Mouse (Mus musculus) hindbrain, postnatal 0 days (tissue): ENCODE measurements at regions not wholly inside any gene's neighbourhood (a gene's known extent, or its start where the extent isn't known, plus 50 kb on each side); places are given as distances from the start of the nearest gene placed in this dataset.

ENCODE experiments used
- ATAC-seq: fragments of 200-750 bp; cut with Nextera tagmentation; 2 replicates; pipeline ENCODE4 v1.8.0; 2017; ENCODE audit warnings: mild to moderate bottlenecking, moderate TSS enrichment, moderate library complexity
- DNase-seq: peaks from one replicate; pipeline ENCODE4 v3.0.0-alpha.2; 2015; ENCODE audit warnings: low spot score
- H3K27ac ChIP-seq: fragments of 300-500 bp; sonication (generic); 2 replicates; pipeline ENCODE4 v1.5.1; 2014; ENCODE audit warnings: mild to moderate bottlenecking
- H3K27me3 ChIP-seq: fragments of 300-500 bp; sonication (generic); 2 replicates; pipeline ENCODE4 v1.6.1; 2014; ENCODE audit warnings: low read length, mixed read lengths; ENCODE audit not compliant: insufficient read depth
- H3K36me3 ChIP-seq: fragments of 300-500 bp; sonication (generic); 2 replicates; pipeline ENCODE4 v1.6.1; 2014; ENCODE audit warnings: low read length, mixed read lengths; ENCODE audit not compliant: insufficient read depth
- H3K4me1 ChIP-seq: fragments of 300-500 bp; sonication (generic); 2 replicates; pipeline ENCODE4 v1.6.1; 2014; ENCODE audit warnings: antibody characterized with exemption, low read length, mixed read lengths; ENCODE audit not compliant: insufficient read depth
- H3K4me2 ChIP-seq: fragments of 300-500 bp; sonication (generic); 2 replicates; pipeline ENCODE4 v1.6.1; 2014; ENCODE audit warnings: low read depth, mild to moderate bottlenecking, low read length, moderate library complexity, mixed read lengths
- H3K4me3 ChIP-seq: fragments of 300-500 bp; sonication (generic); 2 replicates; pipeline ENCODE4 v1.5.1; 2014; ENCODE audit warnings: low read length
- H3K9ac ChIP-seq: fragments of 300-500 bp; sonication (generic); replicated peaks from 2 replicates; pipeline ENCODE4 v1.6.1; 2014; ENCODE audit warnings: mild to moderate bottlenecking, low read length, moderate library complexity, mixed read lengths
- H3K9me3 ChIP-seq: fragments of 300-500 bp; sonication (generic); 2 replicates; pipeline ENCODE4 v1.6.1; 2016; ENCODE audit warnings: low read length, mixed read lengths
- CTCF ChIP-seq: IDR thresholded peaks from 2 replicates; pipeline ENCODE4 v1.5.1; 2016; ENCODE audit warnings: antibody characterized with exemption, control low read depth, low read depth
- WGBS: fragments of 180-500 bp; shearing (Covaris S2); extraction: QIAGEN DNeasy Blood & Tissue Kit; methylation state at CpG from one replicate; pipeline ENCODE4 v1.1.7; 2014; 5-methylcytosine and 5-hydroxymethylcytosine counted together

DNA sequence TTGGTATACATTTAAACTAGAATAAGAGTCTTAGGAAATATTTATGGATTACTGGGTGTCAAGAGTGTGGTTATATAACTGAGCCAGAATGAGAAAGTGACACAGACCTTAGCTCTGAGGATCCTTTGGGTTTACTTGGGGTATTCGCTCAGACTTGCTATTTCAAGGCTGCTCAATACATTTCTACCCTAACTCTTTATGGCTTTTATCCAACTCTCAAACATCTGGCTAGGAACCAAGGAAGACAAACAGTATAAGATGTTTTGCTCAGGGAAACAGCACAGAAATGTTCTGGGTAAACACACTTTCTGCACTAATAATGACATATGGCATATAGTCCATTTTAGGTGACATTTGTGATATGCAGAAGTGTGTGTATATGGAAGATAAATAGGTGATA is 153.8 kb upstream of the Cxxc4 start:
- Histone ChIP-seq H3K27me3 (no peaks in the 10 kb centered on the region), H3K36me3 (no peaks in the 10 kb centered on the region), H3K9me3 (no peaks in the 10 kb centered on the region), H3K4me2 (no peak overlapping the region), H3K27ac (no peak overlapping the region), H3K4me1 (no peaks in the 10 kb centered on the region), H3K9ac (no peak overlapping the region), H3K4me3 (no peak overlapping the region)
- 78% methylated on average over 1 of the region's 1 CpGs for WGBS
- no peak for TF ChIP-seq CTCF
- DNase-seq (no peak), ATAC-seq (no peak)

DNA sequence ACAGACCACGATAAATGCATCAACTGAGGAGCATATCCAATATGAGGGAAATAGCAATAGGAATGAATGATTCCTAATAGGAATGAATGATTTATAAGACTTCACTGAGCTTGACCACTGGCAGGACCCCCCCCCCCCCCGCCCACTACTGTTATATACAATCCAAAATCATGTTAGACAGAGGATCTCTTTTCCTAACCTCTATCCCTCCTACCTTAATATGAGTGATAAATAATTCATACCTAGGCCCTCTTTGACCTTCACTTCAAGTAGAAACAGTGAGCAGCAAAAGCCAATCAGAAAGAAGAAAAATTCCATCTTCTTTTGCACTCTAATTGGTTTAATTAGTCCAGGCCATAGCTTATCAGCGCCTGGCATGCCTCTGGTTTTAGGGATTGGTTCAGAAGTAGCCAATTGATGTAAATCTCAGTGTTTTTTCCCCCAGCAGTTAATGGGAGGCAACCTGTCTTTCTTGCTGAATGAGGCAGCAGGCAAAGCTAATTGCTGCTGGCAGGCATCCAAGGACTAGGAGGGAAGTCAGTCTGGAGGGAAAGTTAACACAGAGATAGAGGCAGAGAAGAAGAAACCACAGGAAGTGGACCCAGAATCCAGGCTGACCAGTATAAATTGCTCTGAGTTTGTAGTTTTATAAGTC is 136.7 kb upstream of the Cxxc4 start:
- no peaks in the 10 kb centered on the region for H3K9me3 ChIP-seq
- no peak overlapping the region for H3K4me3 ChIP-seq
- H3K27ac ChIP-seq = no peak overlapping the region
- H3K36me3 ChIP-seq = no peaks in the 10 kb centered on the region
- H3K4me2 ChIP-seq = no peak overlapping the region
- peak; percentile 85 for DNase-seq
- WGBS = 52% methylated on average over 3 of the region's 3 CpGs
- no peaks in the 10 kb centered on the region for H3K27me3 ChIP-seq
- H3K4me1 ChIP-seq = no peaks in the 10 kb centered on the region
- peak; percentile 62 for ATAC-seq
- no peak overlapping the region for H3K9ac ChIP-seq
- no peak for TF ChIP-seq CTCF

DNA sequence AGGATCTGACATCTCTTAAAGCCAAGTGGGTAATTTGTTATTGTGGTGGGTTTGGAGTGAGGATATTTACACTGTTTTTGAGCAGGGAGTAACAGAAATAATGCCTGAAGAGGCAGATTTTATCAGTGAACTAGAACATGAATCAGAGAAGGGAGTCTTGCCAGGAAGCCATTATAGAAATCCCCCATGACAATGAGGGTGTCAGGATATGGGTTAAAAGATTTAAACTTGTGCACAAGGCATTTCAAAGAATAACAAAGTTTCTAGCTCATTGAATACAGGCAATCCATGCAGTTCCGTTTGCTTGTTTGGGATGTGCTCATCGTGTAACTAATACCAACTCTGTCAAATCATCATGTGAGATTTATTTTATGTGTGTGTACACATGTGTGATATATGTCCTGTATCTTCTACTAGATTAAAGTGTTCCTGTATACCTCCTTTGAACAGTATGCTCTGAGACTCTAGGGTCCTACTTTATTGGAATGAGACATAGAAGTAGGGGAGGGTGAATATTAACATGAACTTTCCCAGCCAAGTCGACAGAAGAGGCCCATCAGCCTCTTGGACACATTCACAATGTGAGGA is 134.0 kb upstream of the Cxxc4 start:
- no peaks in the 10 kb centered on the region for H3K36me3 ChIP-seq
- no peak overlapping the region for H3K4me3 ChIP-seq
- ATAC-seq (no peak), DNase-seq (no peak)
- no peak overlapping the region for H3K4me2 ChIP-seq
- no peaks in the 10 kb centered on the region for H3K9me3 ChIP-seq
- WGBS = 70% methylated on average over 3 of the region's 3 CpGs
- H3K27ac ChIP-seq = no peak overlapping the region
- no peaks in the 10 kb centered on the region for H3K4me1 ChIP-seq
- TF ChIP-seq CTCF = no peak
- no peak overlapping the region for H3K9ac ChIP-seq
- no peaks in the 10 kb centered on the region for H3K27me3 ChIP-seq

DNA sequence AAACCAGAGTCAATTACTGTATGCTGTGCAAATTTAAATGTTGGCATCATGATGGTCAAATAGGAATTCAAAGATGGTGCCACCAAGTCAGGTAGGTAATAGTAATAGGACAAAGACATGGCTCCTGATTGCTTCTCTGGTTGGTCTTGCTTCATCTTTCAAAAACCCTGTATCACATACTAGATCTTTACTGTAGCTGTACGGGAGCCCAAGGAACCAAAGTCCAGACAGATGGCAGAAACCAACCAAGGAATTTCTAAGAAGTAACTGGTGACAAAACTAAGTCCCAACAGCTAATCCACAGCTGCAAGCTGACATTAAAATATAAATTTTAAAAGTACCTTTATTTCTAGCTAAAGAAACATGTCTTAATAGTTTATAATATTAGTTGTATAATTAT is 131.7 kb upstream of the Cxxc4 start:
- no peaks in the 10 kb centered on the region for H3K36me3 ChIP-seq
- H3K4me2 ChIP-seq = no peak overlapping the region
- no peak for ATAC-seq
- H3K9me3 ChIP-seq = no peaks in the 10 kb centered on the region
- no peaks in the 10 kb centered on the region for H3K4me1 ChIP-seq
- no peak overlapping the region for H3K9ac ChIP-seq
- no peak for TF ChIP-seq CTCF
- 84% methylated on average over 1 of the region's 1 CpGs for WGBS
- no peak for DNase-seq
- H3K27ac ChIP-seq = no peak overlapping the region
- H3K4me3 ChIP-seq = no peak overlapping the region
- H3K27me3 ChIP-seq = no peaks in the 10 kb centered on the region

DNA sequence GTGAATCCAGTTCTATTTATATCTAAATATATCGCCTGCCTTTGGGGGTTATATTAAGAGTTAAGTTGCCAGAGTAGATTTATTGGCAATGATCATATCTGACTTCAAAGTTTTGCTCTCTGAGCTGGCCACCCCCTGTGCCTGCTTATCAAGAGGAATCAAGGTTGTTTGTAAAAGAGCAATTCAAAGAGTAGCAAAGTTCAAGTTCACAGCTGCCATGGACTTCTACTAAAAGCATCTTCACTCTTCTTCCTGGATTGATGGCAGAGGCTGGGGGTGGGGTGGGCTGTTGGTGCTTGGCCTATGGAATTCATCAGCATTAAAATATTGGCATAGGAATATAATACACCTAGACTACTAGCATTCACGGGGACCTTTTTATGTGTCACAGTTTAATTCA is 131.2 kb upstream of the Cxxc4 start:
- no peaks in the 10 kb centered on the region for H3K27me3 ChIP-seq
- ATAC-seq (no peak), DNase-seq (no peak)
- no peak overlapping the region for H3K9ac ChIP-seq
- H3K4me1 ChIP-seq = no peaks in the 10 kb centered on the region
- no peak overlapping the region for H3K4me2 ChIP-seq
- H3K36me3 ChIP-seq = no peaks in the 10 kb centered on the region
- WGBS = 84% methylated on average over 2 of the region's 2 CpGs
- no peak for TF ChIP-seq CTCF
- no peak overlapping the region for H3K4me3 ChIP-seq
- H3K9me3 ChIP-seq = no peaks in the 10 kb centered on the region
- no peak overlapping the region for H3K27ac ChIP-seq

DNA sequence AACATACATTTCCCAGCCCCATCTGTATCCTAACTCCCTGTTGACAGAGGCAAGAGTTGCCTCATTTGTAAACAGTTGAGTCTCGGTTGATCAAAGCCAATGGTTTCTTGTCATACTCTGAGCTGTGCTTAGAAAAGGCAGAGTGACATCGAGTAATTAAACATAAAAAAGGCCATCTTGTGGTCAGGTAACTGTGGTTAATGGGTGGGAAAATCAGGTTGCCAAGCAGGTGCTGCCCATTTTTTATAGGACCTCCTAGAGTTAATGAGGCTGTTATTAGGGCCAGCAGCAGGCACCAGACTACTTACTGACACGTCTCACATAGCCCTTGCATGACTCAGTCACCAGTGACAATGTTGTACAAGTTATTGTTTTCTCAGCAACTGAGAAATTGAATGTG is 130.7 kb upstream of the Cxxc4 start:
- no peaks in the 10 kb centered on the region for H3K27me3 ChIP-seq
- no peak overlapping the region for H3K4me2 ChIP-seq
- no peaks in the 10 kb centered on the region for H3K4me1 ChIP-seq
- H3K36me3 ChIP-seq = no peaks in the 10 kb centered on the region
- 66% methylated on average over 3 of the region's 3 CpGs for WGBS
- no peak overlapping the region for H3K27ac ChIP-seq
- H3K9me3 ChIP-seq = no peaks in the 10 kb centered on the region
- H3K9ac ChIP-seq = no peak overlapping the region
- TF ChIP-seq CTCF = no peak
- ATAC-seq (no peak), DNase-seq (no peak)
- H3K4me3 ChIP-seq = no peak overlapping the region

DNA sequence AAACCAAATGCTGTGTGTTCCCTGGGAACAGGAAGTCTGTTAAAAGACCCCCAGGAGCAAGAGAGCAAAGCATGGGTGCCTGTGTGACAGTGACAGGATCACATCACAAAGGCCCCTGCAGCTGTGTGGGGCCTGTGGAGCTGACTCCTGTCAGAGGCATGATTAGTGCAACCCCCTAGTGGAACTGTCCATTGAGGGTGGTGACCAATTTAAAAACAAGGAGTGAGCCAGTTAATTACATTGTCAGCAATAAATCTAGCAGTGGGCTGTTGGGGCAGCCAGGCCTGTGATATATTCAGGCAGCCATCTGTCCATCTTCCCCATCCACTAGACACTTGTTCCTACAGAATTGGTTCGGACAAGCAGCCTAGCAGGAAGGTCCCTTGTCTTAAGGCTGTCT is 121.8 kb upstream of the Cxxc4 start:
- no peak for TF ChIP-seq CTCF
- H3K9me3 ChIP-seq = no peaks in the 10 kb centered on the region
- no peak overlapping the region for H3K27ac ChIP-seq
- H3K4me3 ChIP-seq = no peak overlapping the region
- H3K4me2 ChIP-seq = no peak overlapping the region
- no peak for DNase-seq
- H3K4me1 ChIP-seq = no peaks in the 10 kb centered on the region
- no peak for ATAC-seq
- H3K36me3 ChIP-seq = no peaks in the 10 kb centered on the region
- no peak overlapping the region for H3K9ac ChIP-seq
- no peaks in the 10 kb centered on the region for H3K27me3 ChIP-seq
- WGBS = 45% methylated on average over 1 of the region's 1 CpGs
